Mouse (Mus musculus) liver, adult 2 months (tissue): ENCODE data around the gene Nup160.

Experiments
- CTCF ChIP-seq: fragments of 200-500 bp; IDR thresholded peaks from 2 replicates; pipeline ENCODE4 v1.5.1; 2011; ENCODE audit warnings: low read depth, low read length, control low read depth
- POLR2A ChIP-seq: fragments of 200-500 bp; IDR thresholded peaks from 2 replicates; pipeline ENCODE4 v1.6.1; 2011; ENCODE audit warnings: low read length, control low read depth; ENCODE audit not compliant: insufficient read depth; ENCODE audit errors: extremely low read depth

DNA sequence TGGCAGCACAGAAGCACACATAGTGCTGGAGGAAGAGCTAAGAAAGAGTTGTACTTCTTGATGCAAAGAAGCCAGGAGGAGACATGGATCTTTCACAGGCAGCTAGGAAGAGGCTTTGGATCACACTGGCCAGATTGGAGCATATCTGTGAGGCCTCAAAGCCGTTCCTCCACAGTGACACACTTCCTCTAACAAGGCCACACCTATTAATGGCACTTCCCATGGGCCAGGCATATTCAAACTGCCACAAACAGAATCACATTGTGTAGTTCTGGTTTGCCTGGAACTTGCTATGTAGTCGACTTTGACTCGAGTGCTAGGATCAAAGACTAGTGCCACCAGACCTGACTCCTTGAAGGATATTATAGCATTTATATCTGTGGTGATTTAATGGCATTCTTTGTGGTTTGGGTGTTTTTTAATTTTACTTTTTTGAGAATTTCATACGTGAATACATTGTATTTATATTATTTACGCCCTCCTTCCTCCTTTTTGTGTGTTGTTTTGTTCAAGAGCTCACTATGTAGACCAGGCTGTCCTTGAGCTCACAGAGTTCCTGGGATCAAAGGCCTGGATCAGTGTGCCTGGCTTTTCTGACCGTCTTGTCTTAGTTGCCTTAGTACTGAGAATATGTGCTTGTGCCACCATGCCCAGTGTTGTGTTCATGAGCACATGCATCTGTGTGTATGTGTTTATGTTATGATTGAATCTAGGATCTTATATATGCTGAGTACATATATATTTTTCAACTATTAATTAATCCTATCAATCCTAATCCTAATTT is 72.9 kb downstream of the Nup160 start:
- TF ChIP-seq CTCF, result no peak
- no peak for TF ChIP-seq POLR2A
